Mouse (Mus musculus): ENCODE results near the gene Tspan14. TPM values are rescaled to one million over a fixed set of nuclear protein-coding genes. Genes with fewer than 3 reads are reported as not detected.

The Tspan14 gene
- polyA plus RNA-seq, 1 experiment = 27.1 TPM

DNA sequence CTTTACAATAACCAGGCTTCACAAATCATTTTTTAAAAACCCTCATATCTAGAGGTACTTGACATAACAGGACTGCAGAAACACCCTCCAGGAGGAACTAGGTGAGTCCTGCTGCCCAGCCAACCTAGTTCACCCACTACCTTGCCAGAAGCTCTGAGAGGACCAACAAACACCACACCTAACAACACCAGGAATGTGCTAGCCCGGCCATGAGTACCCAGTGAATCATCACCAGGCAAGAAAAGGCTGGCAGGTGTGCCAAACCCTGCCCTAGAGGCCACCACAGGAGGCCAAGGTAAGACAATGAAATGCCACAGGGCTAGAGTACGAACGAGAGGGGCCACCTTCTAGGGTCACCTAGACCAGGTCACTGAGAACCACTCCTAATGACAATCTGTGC, 29.6 kb upstream of the Tspan14 start:
- Histone ChIP-seq H3K4me3 (ENCODE audit: insufficient read depth, low read depth, low read length) (no peak overlapping the region), H3K27ac (replicated peaks; ENCODE audit: low read depth, low read length) (no peak overlapping the region)

GRCm38 (mm10) chr14:40992464-40992863, 25.9 kb upstream of the Tspan14 start:
- H3K27ac ChIP-seq (replicated peaks; ENCODE audit: low read depth, low read length) = no peak overlapping the region
- H3K4me1 ChIP-seq (ENCODE audit: control insufficient read depth, insufficient read depth, insufficient read length, low read length) = no peaks in the 10 kb centered on the region
- no peak overlapping the region for H3K4me3 ChIP-seq (ENCODE audit: insufficient read depth, low read depth, low read length)

More for the DNA sequence above, 29.6 kb upstream of the Tspan14 start:
- H3K4me1 ChIP-seq (ENCODE audit: control insufficient read depth, insufficient read depth, insufficient read length, low read length) = no peaks in the 10 kb centered on the region

GRCm38 (mm10) chr14:40988780-40989179, 22.2 kb upstream of the Tspan14 start:
- Histone ChIP-seq H3K4me1 (ENCODE audit: control insufficient read depth, insufficient read depth, insufficient read length, low read length) (no peaks in the 10 kb centered on the region), H3K4me3 (ENCODE audit: insufficient read depth, low read depth, low read length) (no peak overlapping the region), H3K27ac (replicated peaks; ENCODE audit: low read depth, low read length) (no peak overlapping the region)

DNA sequence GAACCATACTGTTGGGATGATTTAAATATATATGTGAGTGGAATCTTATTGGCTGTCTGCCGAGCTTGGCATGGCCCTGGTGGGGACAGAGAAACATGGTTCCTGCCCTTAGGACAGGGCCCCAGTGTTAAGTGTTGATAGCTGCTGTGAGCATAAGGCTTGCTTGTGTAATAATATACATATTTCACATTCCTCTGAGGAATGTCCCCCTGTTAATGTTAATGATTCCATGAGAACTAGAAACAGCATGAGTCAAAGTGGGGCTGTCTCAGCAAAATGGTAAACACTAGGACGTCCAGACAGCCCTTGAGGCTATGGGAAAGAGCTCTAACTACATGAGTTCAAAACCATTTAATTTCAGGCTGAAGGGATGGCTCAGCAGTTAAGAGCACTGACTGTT, 20.6 kb upstream of the Tspan14 start:
- H3K4me3 ChIP-seq (ENCODE audit: insufficient read depth, low read depth, low read length) = no peak overlapping the region
- no peak overlapping the region for H3K27ac ChIP-seq (replicated peaks; ENCODE audit: low read depth, low read length)
- no peaks in the 10 kb centered on the region for H3K4me1 ChIP-seq (ENCODE audit: control insufficient read depth, insufficient read depth, insufficient read length, low read length)

DNA sequence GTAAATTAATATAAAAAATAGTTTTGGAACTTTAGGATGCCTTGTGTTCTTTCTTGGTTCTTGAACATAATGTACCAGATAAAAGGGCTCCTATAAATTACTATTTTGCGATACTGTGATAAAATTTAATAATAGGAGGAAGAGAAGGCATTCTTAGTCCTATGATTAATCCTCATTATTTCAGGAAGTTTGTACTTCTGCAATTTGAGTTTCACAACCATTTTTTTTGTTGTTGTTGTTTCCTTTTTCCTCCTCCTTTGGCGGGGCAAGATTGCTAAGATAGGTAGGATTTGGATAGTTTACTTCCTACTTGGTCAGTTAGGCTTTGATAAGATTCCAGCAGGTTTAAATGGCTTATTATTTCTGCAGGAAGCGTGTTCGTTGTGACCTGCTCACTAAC, 19.0 kb upstream of the Tspan14 start:
- Histone ChIP-seq H3K4me3 (ENCODE audit: insufficient read depth, low read depth, low read length) (no peak overlapping the region), H3K4me1 (ENCODE audit: control insufficient read depth, insufficient read depth, insufficient read length, low read length) (no peaks in the 10 kb centered on the region), H3K27ac (replicated peaks; ENCODE audit: low read depth, low read length) (no peak overlapping the region)

GRCm38 (mm10) chr14:40979723-40980122, 13.1 kb upstream of the Tspan14 start:
- no peaks in the 10 kb centered on the region for H3K4me1 ChIP-seq (ENCODE audit: control insufficient read depth, insufficient read depth, insufficient read length, low read length)
- H3K4me3 ChIP-seq (ENCODE audit: insufficient read depth, low read depth, low read length) = no peak overlapping the region
- no peak overlapping the region for H3K27ac ChIP-seq (replicated peaks; ENCODE audit: low read depth, low read length)

DNA sequence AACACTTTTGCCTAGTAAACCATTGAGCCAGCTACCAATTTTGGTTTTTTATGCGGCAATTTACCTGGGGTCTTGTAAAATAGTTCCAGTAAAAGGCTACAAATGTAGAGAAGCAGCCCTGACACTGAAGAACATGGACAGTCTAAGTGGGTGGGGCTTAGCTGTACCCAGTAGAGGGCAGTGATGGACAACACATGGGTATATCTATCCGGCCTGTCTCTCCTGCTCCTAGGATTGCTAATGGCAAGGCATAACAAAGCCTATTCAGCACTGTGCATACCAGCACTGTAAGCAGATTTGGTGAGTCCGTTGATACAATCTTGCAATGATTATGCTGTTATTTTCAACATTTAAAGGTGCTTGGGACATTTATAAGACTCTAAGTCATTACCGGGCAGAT, 12.4 kb upstream of the Tspan14 start:
- Histone ChIP-seq H3K4me1 (ENCODE audit: control insufficient read depth, insufficient read depth, insufficient read length, low read length) (no peaks in the 10 kb centered on the region), H3K27ac (replicated peaks; ENCODE audit: low read depth, low read length) (no peak overlapping the region)

GRCm38 (mm10) chr14:40975127-40975721, 8.6 kb upstream of the Tspan14 start:
- Histone ChIP-seq H3K27ac (replicated peaks; ENCODE audit: low read depth, low read length) (no peak overlapping the region), H3K4me1 (ENCODE audit: control insufficient read depth, insufficient read depth, insufficient read length, low read length) (no peaks in the 10 kb centered on the region), H3K4me3 (ENCODE audit: insufficient read depth, low read depth, low read length) (no peak overlapping the region)

More for the DNA sequence above, 12.4 kb upstream of the Tspan14 start:
- no peak overlapping the region for H3K4me3 ChIP-seq (ENCODE audit: insufficient read depth, low read depth, low read length)

- Histone ChIP-seq H3K27ac (replicated peaks; ENCODE audit: low read depth, low read length) (no peak overlapping the region), H3K4me3 (ENCODE audit: insufficient read depth, low read depth, low read length) (no peak overlapping the region)
Observed at GRCm38 (mm10) chr14:40968051-40968450, 1.4 kb upstream of the Tspan14 start.

GRCm38 (mm10) chr14:40967598-40967900, 942 bp upstream of the Tspan14 start:
- Histone ChIP-seq H3K4me3 (ENCODE audit: insufficient read depth, low read depth, low read length) (peak overlapping the region; percentile 50), H3K27ac (replicated peaks; ENCODE audit: low read depth, low read length) (peak overlapping the region; percentile 25; the same call in 1 of the 2 replicates), H3K4me1 (ENCODE audit: control insufficient read depth, insufficient read depth, insufficient read length, low read length) (peaks cover 20% of the 10 kb centered on the region)

More at GRCm38 (mm10) chr14:40968051-40968450, 1.4 kb upstream of the Tspan14 start:
- peaks cover 15% of the 10 kb centered on the region for H3K4me1 ChIP-seq (ENCODE audit: control insufficient read depth, insufficient read depth, insufficient read length, low read length)

DNA sequence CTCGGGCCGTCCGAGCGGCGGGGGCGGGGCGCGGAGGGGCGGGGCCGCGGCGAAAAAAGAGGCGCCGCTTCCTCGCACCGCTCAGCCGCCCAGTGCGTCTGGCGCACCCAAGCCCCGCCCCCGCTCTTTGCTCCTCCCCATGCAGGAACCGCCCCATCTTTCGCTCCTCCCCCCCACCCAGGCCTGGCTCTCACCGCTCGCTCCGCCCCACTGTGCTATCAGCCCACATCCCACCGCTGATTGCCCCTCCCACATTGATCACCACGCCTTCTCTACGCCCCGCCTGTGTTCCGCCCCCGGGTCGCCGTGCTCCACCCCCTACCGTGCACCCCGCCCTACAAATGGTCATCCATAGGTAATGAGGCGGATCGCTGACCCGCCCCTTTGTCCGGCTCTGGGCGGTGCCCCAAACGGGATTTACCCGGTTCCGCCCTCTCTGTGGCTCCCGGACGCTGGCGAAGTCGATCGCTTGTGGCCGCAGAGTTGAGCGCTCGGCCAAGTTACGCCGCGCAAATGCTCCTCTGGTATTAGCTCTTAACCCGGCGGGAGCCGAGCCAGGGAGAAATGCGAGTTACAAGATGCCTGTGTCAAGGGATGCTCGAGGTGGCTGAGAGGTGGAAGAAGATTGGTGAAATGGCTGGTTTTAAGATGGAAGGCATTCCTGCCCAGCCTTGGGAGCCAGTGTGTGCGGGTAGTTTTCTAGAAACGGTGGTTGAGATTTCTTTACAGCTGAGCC, 423 bp upstream of the Tspan14 start:
- Histone ChIP-seq H3K4me1 (ENCODE audit: control insufficient read depth, insufficient read depth, insufficient read length, low read length) (peaks cover 22% of the 10 kb centered on the region), H3K27ac (replicated peaks; ENCODE audit: low read depth, low read length) (peak overlapping the region; percentile 25), H3K4me3 (ENCODE audit: insufficient read depth, low read depth, low read length) (peak overlapping the region; percentile 87)

DNA sequence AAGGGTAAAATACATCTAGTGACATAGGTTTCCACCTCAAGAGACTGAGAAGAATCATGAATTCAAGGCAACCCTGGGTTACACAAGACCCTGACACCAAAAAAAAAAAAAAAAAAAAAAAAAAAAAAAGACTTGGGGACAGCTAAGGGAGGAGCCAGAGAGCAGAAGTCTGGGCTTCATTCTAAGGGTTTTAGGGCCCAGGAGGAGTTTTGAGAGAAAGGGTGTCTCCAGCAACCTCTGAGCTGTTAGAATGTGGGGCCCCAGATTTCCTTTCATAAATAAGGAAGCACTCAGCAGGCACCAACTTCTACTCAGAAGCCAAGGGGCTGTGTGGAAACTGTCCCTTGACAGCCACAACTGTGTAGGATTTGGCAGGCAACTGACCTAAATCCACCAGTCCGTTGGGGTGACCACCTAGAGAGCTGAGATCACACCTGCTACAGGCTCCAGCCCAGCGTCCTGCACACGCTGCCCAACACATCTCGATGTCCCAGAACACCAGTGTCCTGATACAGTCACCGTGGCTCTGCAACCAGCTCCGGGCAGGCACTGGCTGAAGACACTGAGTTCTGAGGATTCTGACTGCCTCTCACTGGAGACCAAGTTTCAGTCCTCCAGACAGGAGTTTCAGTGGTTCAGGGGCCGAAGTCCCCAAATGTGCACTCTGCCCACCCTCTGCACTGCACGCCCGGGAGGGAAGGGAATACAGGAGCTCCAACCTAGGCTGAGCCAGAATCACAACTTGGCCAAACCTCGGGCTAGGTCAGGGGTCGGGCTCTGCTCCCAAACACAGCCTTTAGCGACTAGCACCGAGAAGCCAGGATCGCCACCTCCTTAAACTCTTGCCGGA, 875 bp downstream of the Tspan14 start:
- H3K4me3 ChIP-seq (ENCODE audit: insufficient read depth, low read depth, low read length) = peak overlapping the region; percentile 87
- peaks cover 22% of the 10 kb centered on the region for H3K4me1 ChIP-seq (ENCODE audit: control insufficient read depth, insufficient read depth, insufficient read length, low read length)
- peak overlapping the region; percentile 81 for H3K27ac ChIP-seq (replicated peaks; ENCODE audit: low read depth, low read length)

DNA sequence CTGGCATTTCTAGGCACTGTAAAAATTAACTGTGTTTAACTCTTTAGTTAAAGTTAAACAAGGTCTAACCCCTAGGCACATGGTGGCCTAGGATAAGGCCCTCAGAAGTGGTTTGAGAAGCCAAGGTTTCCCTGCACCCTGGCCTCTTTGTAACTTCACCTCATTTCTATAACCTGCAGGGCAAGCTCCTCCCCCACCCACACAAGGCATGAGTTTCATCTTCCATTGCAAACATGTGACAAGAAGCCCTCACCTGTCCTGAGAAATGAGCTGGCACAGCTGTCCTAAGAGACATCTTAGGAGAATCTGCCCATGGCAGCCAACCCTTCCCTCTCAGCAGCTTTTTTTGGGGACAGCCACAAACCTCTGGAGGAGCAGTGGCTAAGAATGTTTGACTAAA, 1.7 kb downstream of the Tspan14 start:
- Histone ChIP-seq H3K4me1 (ENCODE audit: control insufficient read depth, insufficient read depth, insufficient read length, low read length) (peaks cover 25% of the 10 kb centered on the region), H3K4me3 (ENCODE audit: insufficient read depth, low read depth, low read length) (peak overlapping the region; percentile 15; the same call in 1 of the 2 replicates), H3K27ac (replicated peaks; ENCODE audit: low read depth, low read length) (peak overlapping the region; percentile 32; the same call in 1 of the 2 replicates)

DNA sequence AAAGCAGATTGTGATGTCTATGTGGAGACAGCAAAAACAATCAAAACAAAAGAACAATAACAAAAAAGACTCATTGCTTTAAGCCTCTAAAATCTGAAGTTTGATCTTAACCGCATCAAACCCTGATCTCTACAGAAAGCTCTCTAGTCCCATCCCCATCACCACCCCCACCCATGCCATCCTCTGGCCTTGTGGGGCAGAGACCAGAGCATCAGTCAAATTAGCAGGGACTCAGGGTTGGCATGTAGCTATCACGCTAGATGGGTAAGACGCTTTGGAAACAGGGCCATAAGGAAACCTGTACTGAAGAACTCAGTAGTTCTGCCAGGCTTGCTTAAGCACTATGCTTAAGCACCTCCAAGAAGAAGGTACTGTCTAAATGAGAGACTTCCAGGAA, 2.4 kb downstream of the Tspan14 start:
- peaks cover 32% of the 10 kb centered on the region for H3K4me1 ChIP-seq (ENCODE audit: control insufficient read depth, insufficient read depth, insufficient read length, low read length)

GRCm38 (mm10) chr14:40963501-40964213, 3.0 kb downstream of the Tspan14 start:
- H3K4me1 ChIP-seq (ENCODE audit: control insufficient read depth, insufficient read depth, insufficient read length, low read length) = peaks cover 37% of the 10 kb centered on the region
- H3K4me3 ChIP-seq (ENCODE audit: insufficient read depth, low read depth, low read length) = no peak overlapping the region
- H3K27ac ChIP-seq (replicated peaks; ENCODE audit: low read depth, low read length) = no peak overlapping the region

More for the DNA sequence above, 2.4 kb downstream of the Tspan14 start:
- no peak overlapping the region for H3K4me3 ChIP-seq (ENCODE audit: insufficient read depth, low read depth, low read length)
- H3K27ac ChIP-seq (replicated peaks; ENCODE audit: low read depth, low read length) = no peak overlapping the region
